Mouse (Mus musculus) ES-E14 (cell line): ENCODE data around the gene Ropn1. TPM values are rescaled to one million over a fixed set of nuclear protein-coding genes. Genes with fewer than 3 reads are reported as not detected.

Experiments
- DNase-seq: peaks from one replicate; pipeline ENCODE4 v3.0.0-alpha.2; 2013; ENCODE audit warnings: low read depth, low spot score
- H3K27ac ChIP-seq: 2 replicates; pipeline ENCODE4 v1.5.1; 2012; ENCODE audit warnings: low read depth, mild to moderate bottlenecking, low read length, moderate library complexity, mixed read lengths; ENCODE audit not compliant: poor library complexity, insufficient read depth, severe bottlenecking
- H3K36me3 ChIP-seq: 2 replicates; pipeline ENCODE4 v1.6.1; 2012; ENCODE audit warnings: mild to moderate bottlenecking, low read length, moderate library complexity, mixed read lengths; ENCODE audit not compliant: control insufficient read depth, poor library complexity, insufficient read depth, severe bottlenecking
- H3K4me1 ChIP-seq, 2 experiments: fragments of 150-350 bp in 1 of 2; sonication (generic) in 1 of 2; 2 replicates each; pipeline ENCODE4 v1.6.1; 2012; ENCODE audit warnings: low read length in 2 of 2, mild to moderate bottlenecking in 1 of 2, mixed read lengths in 1 of 2; ENCODE audit not compliant: control insufficient read depth in 2 of 2, insufficient read depth in 2 of 2, poor library complexity in 1 of 2
- H3K4me3 ChIP-seq, 2 experiments: fragments of 150-350 bp in 1 of 2; sonication (generic) in 1 of 2; 2 replicates each; pipeline ENCODE4 v1.5.1; 2012; ENCODE audit warnings: low read length in 2 of 2, low read depth in 1 of 2, mild to moderate bottlenecking in 1 of 2, mixed read lengths in 1 of 2; ENCODE audit not compliant: insufficient read depth in 1 of 2, poor library complexity in 1 of 2, severe bottlenecking in 1 of 2
- H3K9ac ChIP-seq: 2 replicates; pipeline ENCODE4 v1.6.1; 2012; ENCODE audit warnings: low read depth, mild to moderate bottlenecking, low read length, mixed read lengths; ENCODE audit not compliant: poor library complexity, insufficient read depth, severe bottlenecking
- H3K9me3 ChIP-seq: fragments of 150-350 bp; sonication (generic); 2 replicates; pipeline ENCODE4 v1.6.1; 2012; ENCODE audit warnings: low read depth, mild to moderate bottlenecking, low read length; ENCODE audit not compliant: control insufficient read depth, insufficient read depth
- CHD2 ChIP-seq: IDR thresholded peaks from 2 replicates; pipeline ENCODE4 v1.6.1; 2014; ENCODE audit warnings: mild to moderate bottlenecking, low read depth, low read length, inconsistent platforms
- HCFC1 ChIP-seq: IDR thresholded peaks from 2 replicates; pipeline ENCODE4 v1.6.1; 2012; ENCODE audit warnings: low read length, inconsistent platforms, borderline replicate concordance; ENCODE audit not compliant: insufficient read depth
- MAFK ChIP-seq: IDR thresholded peaks from 2 replicates; pipeline ENCODE4 v1.6.1; 2014; ENCODE audit warnings: mild to moderate bottlenecking, low read depth, low read length, inconsistent platforms; ENCODE audit not compliant: insufficient read depth
- ZC3H11A ChIP-seq: IDR thresholded peaks from 2 replicates; pipeline ENCODE4 v1.6.1; 2012; ENCODE audit warnings: low read depth, mild to moderate bottlenecking, inconsistent platforms, low read length, borderline replicate concordance
- ZNF384 ChIP-seq: IDR thresholded peaks from 2 replicates; pipeline ENCODE4 v1.6.1; 2012; ENCODE audit warnings: low read depth, low read length, inconsistent platforms
- in situ Hi-C, 2 experiments: fragments of 600-800 bp; cut with MboI; formaldehyde crosslinking; loops; one replicate each; pipeline ENCODE4 v1.15.1; 2025; ENCODE audit warnings: low sequenced_read_pairs in 2 of 2, inconsistent platforms in 1 of 2; ENCODE audit not compliant: unreplicated experiment in 2 of 2
- total RNA-seq: library from RNA; depleted of rRNA; stranded (reverse); fragments of 300-350 nt; gene quantifications from 2 replicates; pipeline ENCODE4 v1.2.3, GENCODE M21; 2012; rRNA removed

Gene Ropn1
- total RNA-seq, 1 experiment = not detected

- TF ChIP-seq ZNF384 (no peak), ZC3H11A (no peak), HCFC1 (no peak), MAFK (no peak), CHD2 (no peak)
- H3K27ac ChIP-seq = no peak overlapping the region
- no peaks in the 10 kb centered on the region for H3K4me1 ChIP-seq
- peaks cover 15% of the 10 kb centered on the region for H3K36me3 ChIP-seq
- no peak for DNase-seq
- no peaks in the 10 kb centered on the region for H3K9me3 ChIP-seq
- in situ Hi-C loops = no loop called here
- H3K4me3 ChIP-seq = no peak overlapping the region
- no peak overlapping the region for H3K9ac ChIP-seq
These were observed 56.3 kb downstream of the Ropn1 start for GRCm38 (mm10) chr16:34706019-34706418.

- TF ChIP-seq HCFC1 (no peak), CHD2 (no peak), ZC3H11A (no peak), ZNF384 (no peak), MAFK (no peak)
- no peaks in the 10 kb centered on the region for H3K4me1 ChIP-seq
- no peak overlapping the region for H3K4me3 ChIP-seq
- no peak overlapping the region for H3K27ac ChIP-seq
- no peak for DNase-seq
- no peak overlapping the region for H3K9ac ChIP-seq
- no peaks in the 10 kb centered on the region for H3K9me3 ChIP-seq
- peaks cover 13% of the 10 kb centered on the region for H3K36me3 ChIP-seq
- in situ Hi-C loops = no loop called here
These were observed 56.8 kb downstream of the Ropn1 start for GRCm38 (mm10) chr16:34706487-34706946.

- H3K36me3 ChIP-seq = peaks cover 9% of the 10 kb centered on the region
- no peaks in the 10 kb centered on the region for H3K9me3 ChIP-seq
- in situ Hi-C loops = no loop called here
- no peaks in the 10 kb centered on the region for H3K4me1 ChIP-seq
- H3K4me3 ChIP-seq = no peak overlapping the region
- DNase-seq = no peak
- H3K27ac ChIP-seq = no peak overlapping the region
- no peak for TF ChIP-seq MAFK
- no peak for TF ChIP-seq ZNF384
- TF ChIP-seq ZC3H11A = no peak
- TF ChIP-seq HCFC1 = no peak
- H3K9ac ChIP-seq = no peak overlapping the region
These were observed 61.8 kb downstream of the Ropn1 start for GRCm38 (mm10) chr16:34711481-34711880.

GRCm38 (mm10) chr16:34725156-34725555 is 75.4 kb downstream of the Ropn1 start:
- H3K9me3 ChIP-seq = no peaks in the 10 kb centered on the region
- TF ChIP-seq ZNF384 (no peak), MAFK (no peak), ZC3H11A (no peak), CHD2 (no peak), HCFC1 (no peak)
- no peak overlapping the region for H3K9ac ChIP-seq
- in situ Hi-C loops = no loop called here
- peaks cover 15% of the 10 kb centered on the region for H3K36me3 ChIP-seq
- H3K4me1 ChIP-seq = no peaks in the 10 kb centered on the region
- H3K27ac ChIP-seq = no peak overlapping the region
- H3K4me3 ChIP-seq = no peak overlapping the region
- DNase-seq = no peak

Other genes with a start within 250 kb of the Ropn1 start
- gene Kalrn, start 76.4 kb upstream of the Ropn1 start, total RNA-seq = 9.9 and 15.7 TPM in 2 replicates
- gene Ccdc14, start 40.7 kb downstream of the Ropn1 start, total RNA-seq = 13.8 and 16.6 TPM in 2 replicates
- gene Mylk, start 95.3 kb downstream of the Ropn1 start, total RNA-seq = 0.27 and 0.58 TPM in 2 replicates